Mouse (Mus musculus): Measurements from ENCODE around the gene Ncoa4. TPM values are rescaled to one million over a fixed set of nuclear protein-coding genes. Genes with fewer than 3 reads are reported as not detected.
A peak's percentile ranks its signal among the peaks of the same experiment; 100 is the strongest.
"Not testable (repeated sequence)": the region's sequence is repeated elsewhere in the genome, so short reads cannot be mapped to it uniquely, and the experiment has no call there.

Ncoa4 gene
- polyA plus RNA-seq, 1 experiment from 2014 or later = 112 TPM

DNA sequence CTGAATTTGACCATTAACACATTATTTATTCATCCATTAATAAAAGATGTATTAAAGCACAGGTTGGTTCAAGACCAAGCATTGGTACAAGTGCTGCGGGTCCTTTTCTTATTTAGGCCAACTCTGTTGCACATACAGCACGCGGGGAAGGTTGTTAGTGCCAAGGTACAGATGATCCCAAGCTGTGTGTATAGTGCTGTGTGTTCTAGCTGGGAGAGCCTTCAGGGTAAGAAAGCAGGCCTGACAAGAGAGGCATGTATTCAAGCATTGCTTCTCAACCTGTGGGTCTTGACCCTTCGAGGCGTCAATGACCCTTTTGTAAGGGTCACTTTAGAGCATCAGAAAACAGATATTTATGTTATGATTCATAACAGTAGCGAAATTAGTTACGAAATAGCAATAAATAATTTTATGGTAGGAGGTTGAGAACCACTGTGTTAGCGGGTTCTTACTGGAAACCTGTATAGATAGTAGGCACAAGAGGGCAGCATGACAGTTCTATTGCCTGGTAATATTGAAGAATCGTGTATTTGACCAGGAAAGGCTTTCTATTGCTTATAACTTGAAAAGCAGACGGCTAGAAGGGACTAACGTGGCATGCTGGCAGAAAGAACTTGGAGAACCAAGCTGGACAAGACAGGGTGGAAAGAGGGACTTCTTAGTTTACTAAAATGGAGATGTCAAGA is 3.7 kb downstream of the Ncoa4 start:
- H3K27ac ChIP-seq (replicated peaks) = no peak overlapping the region
- H3K4me2 ChIP-seq (replicated peaks) = no peak overlapping the region
- no peak overlapping the region for H3K9ac ChIP-seq (replicated peaks)
- H3K27me3 ChIP-seq = no peaks in the 10 kb centered on the region
- ATAC-seq (replicated peaks) = no peak
- H3K9me3 ChIP-seq = no peaks in the 10 kb centered on the region
- H3K4me3 ChIP-seq = no peak overlapping the region
- H3K4me1 ChIP-seq = peaks cover 30% of the 10 kb centered on the region
- WGBS = 93% methylated on average over 11 of the region's 11 CpGs
- no peaks in the 10 kb centered on the region for H3K36me3 ChIP-seq

DNA sequence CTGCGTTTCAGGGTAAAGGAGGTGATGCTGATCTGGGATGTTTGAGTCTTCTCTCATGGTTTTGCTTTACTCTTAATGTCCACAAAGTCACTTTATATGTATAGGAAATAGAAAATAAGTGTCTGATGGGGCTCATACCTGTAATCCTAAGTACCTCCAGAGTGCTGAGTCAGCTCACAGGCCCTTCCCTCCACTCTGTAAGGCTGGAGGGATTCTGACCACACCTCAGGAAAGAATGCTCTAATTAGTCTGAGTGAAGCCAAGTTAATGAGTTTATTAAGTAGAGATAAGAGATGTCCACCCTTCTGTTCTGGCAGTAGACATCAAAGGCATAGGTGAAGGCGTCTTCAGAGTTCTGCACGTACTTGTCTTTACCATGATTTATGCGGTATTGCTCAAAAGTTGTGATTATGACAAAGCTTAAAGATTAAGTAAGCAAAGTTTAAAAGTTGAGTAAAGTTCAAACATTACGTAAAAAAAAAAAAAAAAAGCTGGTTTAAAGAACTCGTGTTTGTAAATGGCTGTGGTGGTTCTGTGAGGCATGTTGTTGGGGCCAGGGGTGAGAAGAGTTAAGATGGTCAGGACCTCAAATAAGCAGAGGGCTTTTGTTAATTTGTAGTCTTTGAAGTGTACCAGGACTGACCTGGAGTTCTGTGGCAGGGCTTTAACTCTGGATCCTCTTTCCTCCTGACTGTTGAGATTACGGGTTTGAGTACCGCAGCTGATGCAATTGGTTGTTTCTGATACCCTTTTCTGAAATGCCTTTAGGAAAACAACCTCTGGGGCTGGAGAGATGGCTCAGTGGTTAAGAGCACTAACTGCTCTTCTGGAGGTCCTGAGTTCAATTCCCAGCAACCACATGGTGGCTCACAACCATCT is 4.7 kb downstream of the Ncoa4 start:
- no peak overlapping the region for H3K4me3 ChIP-seq
- H3K4me2 ChIP-seq (replicated peaks) = 0 out of 2 replicates have a peak overlapping the region, but pooled peaks have one; percentile 98
- 86% methylated on average over 8 of the region's 8 CpGs for WGBS
- H3K9me3 ChIP-seq = no peaks in the 10 kb centered on the region
- H3K4me1 ChIP-seq = peaks cover 28% of the 10 kb centered on the region
- H3K27me3 ChIP-seq = no peaks in the 10 kb centered on the region
- H3K9ac ChIP-seq (replicated peaks) = no peak overlapping the region
- no peaks in the 10 kb centered on the region for H3K36me3 ChIP-seq
- ATAC-seq (replicated peaks) = no peak
- H3K27ac ChIP-seq (replicated peaks) = no peak overlapping the region

DNA sequence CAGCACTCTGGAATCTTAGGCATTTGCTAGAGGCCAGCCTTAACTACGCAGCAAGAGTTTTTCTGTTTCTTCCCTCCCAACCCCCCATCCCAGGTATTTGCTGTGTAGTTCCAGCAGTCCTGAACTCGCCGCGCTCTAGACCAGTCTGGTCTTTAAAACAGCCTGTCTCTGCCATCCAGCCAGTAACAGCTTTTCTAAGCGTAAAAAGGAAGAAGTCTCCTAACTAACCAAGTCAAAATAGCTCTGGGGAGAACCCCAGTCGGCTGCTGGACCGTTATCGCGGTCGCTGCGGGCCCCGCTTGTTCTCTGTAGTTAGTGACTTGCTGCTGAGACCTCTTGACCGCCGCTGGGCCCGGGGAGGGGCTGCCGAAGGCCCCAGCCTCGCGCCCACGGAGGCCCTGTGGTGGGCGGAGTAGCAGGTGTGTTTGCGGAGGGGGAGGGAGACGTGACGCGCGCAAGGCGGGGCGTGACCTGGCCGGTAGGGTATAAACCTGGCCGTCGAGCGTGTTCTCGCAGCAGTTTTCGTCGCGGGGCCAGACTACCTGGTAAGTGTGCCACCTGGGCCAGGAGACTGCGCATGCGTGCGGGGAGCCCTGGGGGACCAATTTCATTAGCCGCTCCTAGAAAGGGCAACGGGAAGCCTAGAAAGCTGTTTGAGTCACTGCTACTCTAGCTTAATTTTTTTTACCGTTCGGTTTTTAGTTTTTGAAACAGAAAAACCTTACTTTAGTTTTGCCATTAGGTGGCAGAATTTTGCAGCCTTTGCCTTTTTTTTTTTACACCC is 5.8 kb downstream of the Ncoa4 start:
- Histone ChIP-seq H3K4me3 (peak overlapping the region; percentile 46), H3K4me2 (replicated peaks) (peak overlapping the region; percentile 98), H3K9ac (replicated peaks) (peak overlapping the region; percentile 59), H3K4me1 (peaks cover 25% of the 10 kb centered on the region), H3K27ac (replicated peaks) (no peak overlapping the region), H3K27me3 (no peaks in the 10 kb centered on the region), H3K9me3 (no peaks in the 10 kb centered on the region), H3K36me3 (no peaks in the 10 kb centered on the region)
- WGBS = under 1% methylated on average over 42 of the region's 42 CpGs
- ATAC-seq (replicated peaks) = no peak

DNA sequence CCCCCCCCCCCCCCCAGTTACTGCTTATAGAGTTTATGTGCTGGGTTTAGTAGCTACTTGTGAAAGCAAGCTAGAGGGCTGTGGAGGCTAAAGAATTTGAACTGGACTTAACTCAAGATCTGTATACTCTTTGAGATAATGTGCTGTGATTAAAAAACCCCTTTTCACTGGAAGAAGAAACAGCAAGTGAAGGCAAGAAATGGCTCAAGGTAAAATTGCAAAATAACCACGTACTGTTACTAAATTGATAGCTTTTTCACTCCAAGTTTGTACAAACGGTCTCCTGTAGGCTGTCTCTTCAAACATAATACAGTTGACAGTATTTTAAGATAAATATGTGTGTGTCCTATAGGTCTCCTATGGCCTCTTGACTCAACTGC is 6.4 kb downstream of the Ncoa4 start:
- Histone ChIP-seq H3K9ac (replicated peaks) (no peak overlapping the region), H3K4me3 (no peak overlapping the region), H3K4me1 (peaks cover 19% of the 10 kb centered on the region), H3K27me3 (no peaks in the 10 kb centered on the region), H3K36me3 (no peaks in the 10 kb centered on the region; the same call in 1 of the 2 replicates), H3K27ac (replicated peaks) (no peak overlapping the region), H3K9me3 (no peaks in the 10 kb centered on the region), H3K4me2 (replicated peaks) (peak overlapping the region; percentile 98; the same call in 1 of the 2 replicates)
- ATAC-seq (replicated peaks) = no peak
- 72% methylated on average over 2 of the region's 2 CpGs for WGBS

DNA sequence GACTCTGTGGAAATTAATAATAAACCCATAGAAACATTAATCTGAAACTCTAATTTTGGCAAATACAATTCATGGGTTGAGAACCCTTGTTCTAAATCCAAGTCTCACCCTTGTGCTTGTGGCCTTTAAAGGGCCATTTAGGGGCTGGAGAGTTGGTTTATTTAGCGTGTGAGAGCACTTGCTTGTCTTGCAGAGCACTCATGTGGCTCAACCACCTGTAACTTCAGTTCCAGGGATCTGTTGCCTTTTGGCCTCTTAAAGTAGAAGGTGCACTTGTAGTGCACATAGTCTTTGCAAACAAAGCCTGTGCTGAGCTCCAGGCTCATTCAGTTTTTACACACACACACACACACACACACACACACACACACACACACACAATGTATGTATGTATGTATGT is 7.2 kb downstream of the Ncoa4 start:
- Histone ChIP-seq H3K36me3 (no peaks in the 10 kb centered on the region; the same call in 1 of the 2 replicates), H3K9ac (replicated peaks) (no peak overlapping the region), H3K4me2 (replicated peaks) (no peak overlapping the region), H3K4me1 (peaks cover 13% of the 10 kb centered on the region), H3K27ac (replicated peaks) (no peak overlapping the region), H3K4me3 (no peak overlapping the region), H3K27me3 (no peaks in the 10 kb centered on the region), H3K9me3 (no peaks in the 10 kb centered on the region)
- no peak for ATAC-seq (replicated peaks)
- 94% methylated on average over 1 of the region's 1 CpGs for WGBS

DNA sequence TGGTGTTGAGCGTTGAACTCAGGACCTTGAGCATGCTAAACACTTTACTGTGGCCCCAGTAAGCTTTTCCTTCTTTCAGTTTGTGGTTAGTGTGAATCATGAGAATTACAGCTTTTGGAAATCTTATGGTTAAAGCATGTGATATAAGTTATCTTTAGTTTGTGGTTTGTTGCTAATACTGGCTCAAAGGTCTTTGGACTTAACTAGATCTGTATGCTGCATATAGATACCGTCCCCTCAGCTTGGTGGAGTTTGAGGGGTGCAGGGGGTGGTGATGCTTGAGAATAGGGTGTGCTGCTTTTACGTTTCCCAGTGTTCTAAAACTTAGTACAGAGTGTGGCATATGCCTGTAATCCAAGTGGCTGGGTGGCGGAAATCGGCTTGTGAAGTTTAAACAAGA is 7.7 kb downstream of the Ncoa4 start:
- Histone ChIP-seq H3K27ac (replicated peaks) (no peak overlapping the region), H3K4me2 (replicated peaks) (no peak overlapping the region), H3K9me3 (no peaks in the 10 kb centered on the region), H3K9ac (replicated peaks) (no peak overlapping the region), H3K4me3 (no peak overlapping the region), H3K36me3 (no peaks in the 10 kb centered on the region; the same call in 1 of the 2 replicates), H3K4me1 (peaks cover 12% of the 10 kb centered on the region), H3K27me3 (no peaks in the 10 kb centered on the region)
- ATAC-seq (replicated peaks) = no peak
- WGBS = 95% methylated on average over 5 of the region's 5 CpGs

DNA sequence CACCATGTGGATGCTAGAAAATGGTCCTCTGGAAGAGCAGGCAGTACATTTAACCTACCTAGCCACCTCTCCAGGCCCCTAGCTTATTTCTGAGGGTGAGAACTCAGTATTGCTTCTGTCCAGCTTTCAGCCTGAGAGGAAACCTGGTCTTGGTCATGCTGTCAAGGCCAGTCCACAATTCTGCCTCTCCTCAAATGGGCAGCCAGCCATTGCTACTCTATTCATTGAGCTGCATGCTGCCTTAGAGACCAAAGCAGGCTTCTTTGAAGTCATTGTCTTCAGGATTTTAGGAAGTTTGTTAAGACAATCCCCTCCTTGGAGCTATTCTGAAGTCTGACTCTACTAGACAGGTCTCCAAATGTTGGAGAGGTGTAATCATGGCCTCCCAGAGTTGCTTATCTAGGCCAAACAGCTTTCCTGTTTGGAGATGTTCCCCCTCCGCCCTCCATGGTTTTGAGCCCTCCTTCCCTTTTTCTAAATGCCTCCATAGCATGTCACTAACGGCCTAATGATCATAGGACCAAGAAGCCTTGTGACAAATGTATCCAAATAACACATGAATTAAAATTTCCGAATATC is 9.1 kb downstream of the Ncoa4 start:
- Histone ChIP-seq H3K4me3 (no peak overlapping the region), H3K27me3 (no peaks in the 10 kb centered on the region), H3K4me2 (replicated peaks) (no peak overlapping the region), H3K9me3 (no peaks in the 10 kb centered on the region), H3K9ac (replicated peaks) (no peak overlapping the region), H3K27ac (replicated peaks) (no peak overlapping the region), H3K36me3 (peaks cover 9% of the 10 kb centered on the region), H3K4me1 (peaks cover 12% of the 10 kb centered on the region)
- no peak for ATAC-seq (replicated peaks)
- WGBS = 76% methylated on average over 3 of the region's 3 CpGs

DNA sequence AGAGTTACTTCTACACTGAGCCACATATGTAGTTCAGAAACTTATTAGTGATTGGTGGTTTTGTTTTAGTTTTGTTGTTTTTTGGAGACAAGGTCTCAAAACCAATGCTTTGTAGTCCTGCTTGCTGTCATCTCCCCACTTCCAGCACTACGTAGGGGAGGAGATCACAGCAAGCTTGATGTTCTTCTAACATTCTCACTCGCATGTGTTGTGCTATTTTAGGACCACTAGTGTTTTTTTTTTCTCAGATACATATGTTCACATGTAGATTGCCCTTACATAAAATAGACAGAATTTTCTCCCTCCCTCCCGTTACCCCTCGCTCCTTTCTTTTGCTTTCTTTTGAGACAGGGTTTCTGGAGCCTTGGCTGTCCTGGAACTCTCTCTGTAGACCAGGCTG is 10.5 kb downstream of the Ncoa4 start:
- 90% methylated on average over 4 of the region's 4 CpGs for WGBS

DNA sequence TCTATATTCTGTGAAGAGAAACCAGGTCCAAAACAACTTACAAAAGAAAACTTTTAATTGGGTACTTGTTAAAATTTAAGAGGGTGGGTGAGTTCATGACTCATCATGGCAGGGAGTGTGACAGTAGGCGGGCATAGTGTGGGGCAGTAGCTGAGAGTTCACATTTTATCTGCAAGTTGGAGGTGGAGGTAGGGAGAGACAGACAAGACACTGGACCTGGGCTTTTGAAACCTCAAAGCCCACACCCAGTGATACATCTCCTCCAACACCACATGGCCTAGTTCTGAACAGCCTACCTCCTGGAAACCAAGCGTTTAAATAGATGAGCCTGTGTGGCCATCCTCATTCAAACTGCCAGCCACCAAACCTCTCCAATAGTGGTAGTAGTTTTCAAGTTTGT is 15.6 kb downstream of the Ncoa4 start:
- H3K4me3 ChIP-seq = no peak overlapping the region
- H3K4me1 ChIP-seq = no peaks in the 10 kb centered on the region
- no peak overlapping the region for H3K9ac ChIP-seq (replicated peaks)
- H3K27ac ChIP-seq (replicated peaks) = no peak overlapping the region
- peaks cover 41% of the 10 kb centered on the region for H3K36me3 ChIP-seq
- ATAC-seq (replicated peaks) = no peak
- no peaks in the 10 kb centered on the region for H3K9me3 ChIP-seq
- no peak overlapping the region for H3K4me2 ChIP-seq (replicated peaks)
- WGBS = 92% methylated on average over 2 of the region's 2 CpGs
- H3K27me3 ChIP-seq = no peaks in the 10 kb centered on the region

More for the DNA sequence above, 10.5 kb downstream of the Ncoa4 start:
- Histone ChIP-seq H3K9me3 (no peaks in the 10 kb centered on the region), H3K4me1 (peaks cover 10% of the 10 kb centered on the region), H3K4me2 (replicated peaks) (no peak overlapping the region), H3K4me3 (no peak overlapping the region), H3K27me3 (no peaks in the 10 kb centered on the region), H3K9ac (replicated peaks) (no peak overlapping the region), H3K27ac (replicated peaks) (no peak overlapping the region), H3K36me3 (peaks cover 18% of the 10 kb centered on the region)
- ATAC-seq (replicated peaks) = no peak

DNA sequence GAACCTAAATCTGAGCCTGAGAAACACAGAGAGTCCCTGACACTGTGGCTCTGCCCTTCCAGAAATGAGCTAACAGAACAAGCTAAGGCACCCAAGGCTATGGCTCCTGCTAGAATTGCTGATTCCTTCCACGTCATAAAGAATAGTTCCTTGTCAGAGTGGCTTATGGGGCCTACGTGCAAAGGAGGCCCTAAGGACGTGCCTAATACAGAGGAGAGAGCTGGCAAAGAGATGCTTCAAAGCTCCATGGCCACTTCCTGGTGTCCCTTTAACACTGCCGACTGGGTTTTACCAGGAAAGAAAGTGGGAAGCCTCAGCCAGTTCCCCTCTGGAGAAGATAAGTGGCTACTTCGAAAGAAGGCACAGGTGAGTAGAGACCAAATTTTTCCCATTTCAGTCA is 16.9 kb downstream of the Ncoa4 start:
- H3K9ac ChIP-seq (replicated peaks); H3K4me2 ChIP-seq (replicated peaks); H3K27me3 ChIP-seq; H3K27ac ChIP-seq (replicated peaks); ATAC-seq (replicated peaks); H3K4me3 ChIP-seq; H3K9me3 ChIP-seq; H3K4me1 ChIP-seq: not testable (repeated sequence)
- 87% methylated on average over 5 of the region's 5 CpGs for WGBS
- peaks cover 50% of the 10 kb centered on the region for H3K36me3 ChIP-seq

DNA sequence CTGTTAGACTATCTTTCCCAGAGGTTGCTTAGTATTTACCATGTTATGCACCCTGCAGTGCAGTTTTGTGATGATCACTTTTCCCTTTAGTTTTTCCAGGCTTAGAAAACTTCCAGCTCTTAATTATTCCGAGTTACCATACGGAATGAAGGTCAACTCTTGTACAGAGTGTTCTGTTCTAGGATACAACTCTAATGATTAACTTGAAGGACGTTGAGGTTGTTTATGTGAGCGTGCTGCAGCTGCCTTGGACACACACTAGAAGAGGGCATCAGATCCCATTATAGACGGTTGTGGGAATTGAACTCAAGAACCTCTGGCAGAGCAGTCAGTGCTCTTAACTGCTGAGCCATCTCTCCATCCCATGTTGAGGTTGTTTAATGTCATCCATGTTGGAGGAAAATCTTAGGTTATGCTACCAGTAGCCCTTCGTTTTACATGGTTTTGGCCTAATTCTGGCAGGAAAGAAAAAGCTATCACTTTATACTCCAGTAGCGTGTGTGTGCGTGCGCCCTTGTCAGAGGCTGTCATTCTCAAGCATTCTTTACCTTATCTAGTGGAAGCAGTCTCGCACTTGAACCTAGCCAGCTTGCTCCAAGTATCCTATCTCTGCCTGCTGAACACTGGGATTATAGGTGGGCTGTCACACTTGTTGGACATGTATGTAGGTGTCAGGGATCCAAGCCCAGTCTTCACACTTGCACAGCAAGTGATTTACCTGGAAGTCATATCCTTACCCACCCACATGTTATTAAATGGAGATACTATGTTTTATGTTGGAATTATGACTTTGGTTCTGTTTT is 19.9 kb downstream of the Ncoa4 start:
- no peak overlapping the region for H3K27ac ChIP-seq (replicated peaks)
- H3K9ac ChIP-seq (replicated peaks) = no peak overlapping the region
- peaks cover 59% of the 10 kb centered on the region for H3K36me3 ChIP-seq
- H3K27me3 ChIP-seq = no peaks in the 10 kb centered on the region
- H3K4me1 ChIP-seq = no peaks in the 10 kb centered on the region
- no peaks in the 10 kb centered on the region for H3K9me3 ChIP-seq
- WGBS = 94% methylated on average over 10 of the region's 10 CpGs
- H3K4me3 ChIP-seq = no peak overlapping the region
- H3K4me2 ChIP-seq (replicated peaks) = no peak overlapping the region
- no peak for ATAC-seq (replicated peaks)
